Mouse (Mus musculus) heart, adult 9 months (tissue): ENCODE data around the gene Olfr640.

Source experiments
- DNase-seq, 2 experiments: peaks; one replicate each; pipeline ENCODE4 v3.0.0; 2022; ENCODE audit warnings: low spot score in 2 of 2

Gene Olfr640

DNA sequence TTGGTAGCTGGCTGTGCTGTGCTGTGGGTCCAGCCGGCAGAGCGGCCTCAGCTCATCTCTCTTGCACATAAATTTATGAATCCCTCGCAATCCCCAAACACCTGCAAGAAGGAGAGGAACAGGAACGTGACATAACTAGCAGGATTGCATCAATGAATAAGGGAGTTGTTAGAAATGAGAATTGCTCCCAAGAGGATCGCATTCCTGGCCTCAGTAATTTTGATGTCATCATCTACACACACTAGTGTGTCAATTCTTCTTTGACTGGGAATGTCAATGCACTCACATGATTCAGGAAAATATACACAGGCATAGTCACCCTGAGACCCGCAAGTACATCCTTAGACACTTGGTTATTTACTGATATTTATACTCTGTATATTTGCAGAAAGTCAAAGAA is at the start of gene Olfr640:
Gene Olfr640 (minus strand): TSS at position 101 of the 400 bp plus-strand sequence.
- DNase-seq = no peak

DNA sequence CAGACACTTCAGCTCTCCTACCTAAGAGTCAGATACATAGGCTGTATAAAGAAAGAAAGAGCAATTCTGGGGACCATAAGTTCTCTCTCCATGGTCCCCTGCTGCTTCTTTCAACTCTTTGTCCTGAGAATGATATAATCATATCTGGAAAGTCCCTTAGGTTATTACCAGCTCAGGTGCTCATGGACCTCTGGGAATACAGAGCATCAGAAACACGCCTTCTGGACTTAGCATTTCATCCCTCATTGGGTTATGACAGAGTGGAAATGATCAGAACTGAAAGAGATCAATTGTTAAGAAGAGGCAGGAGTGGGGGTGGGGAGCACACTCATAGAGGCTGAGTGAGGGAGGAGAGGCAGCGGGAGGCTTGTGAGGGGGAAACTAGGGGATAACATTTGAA is 46.4 kb upstream of the Olfr640 start, which contains the start of gene Olfr644:
Gene Olfr644 (minus strand): TSS at position 101 of the 400 bp plus-strand sequence.
- DNase-seq = no peak

DNA sequence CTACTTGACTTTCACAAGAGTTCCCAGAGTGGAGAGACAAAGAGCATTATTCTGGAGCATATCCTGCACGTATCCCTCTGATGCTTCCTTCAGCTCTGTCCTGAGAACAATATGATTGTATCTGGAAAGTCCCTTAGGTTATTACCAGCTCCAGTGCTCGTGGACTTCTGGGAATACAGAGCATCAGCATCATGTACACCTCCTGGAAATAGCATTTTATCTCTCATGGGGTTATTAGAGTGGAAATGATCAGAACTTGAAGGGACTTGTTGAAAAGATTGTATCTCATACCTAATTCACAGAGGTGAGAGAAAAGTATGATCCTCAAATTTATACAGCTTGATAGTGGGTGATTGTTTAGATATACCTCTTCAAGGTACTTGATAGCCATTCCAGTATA is 36.0 kb upstream of the Olfr640 start, which contains the start of gene 4930516K23Rik:
Gene 4930516K23Rik (minus strand): TSS at position 101 of the 400 bp plus-strand sequence.
- no peak for DNase-seq

DNA sequence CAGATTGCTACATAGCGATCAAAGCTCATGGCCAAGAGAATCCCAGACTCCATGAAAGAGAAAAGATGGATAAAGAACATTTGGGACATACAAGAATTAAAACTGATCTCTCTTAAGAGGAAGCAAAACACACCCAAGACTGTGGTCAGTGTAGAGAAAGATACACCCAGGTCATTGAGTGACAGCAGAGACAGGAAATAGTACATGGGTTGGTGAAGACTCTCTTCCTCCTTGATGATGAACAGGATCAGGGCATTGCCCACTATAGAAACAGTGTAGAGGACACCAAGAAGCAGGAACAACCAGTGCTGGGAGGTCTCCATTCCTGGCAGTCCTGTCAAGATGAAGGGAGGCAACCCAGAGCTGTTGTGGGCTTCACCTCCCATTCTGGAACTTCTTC is 33.8 kb upstream of the Olfr640 start:
- DNase-seq = no peak

DNA sequence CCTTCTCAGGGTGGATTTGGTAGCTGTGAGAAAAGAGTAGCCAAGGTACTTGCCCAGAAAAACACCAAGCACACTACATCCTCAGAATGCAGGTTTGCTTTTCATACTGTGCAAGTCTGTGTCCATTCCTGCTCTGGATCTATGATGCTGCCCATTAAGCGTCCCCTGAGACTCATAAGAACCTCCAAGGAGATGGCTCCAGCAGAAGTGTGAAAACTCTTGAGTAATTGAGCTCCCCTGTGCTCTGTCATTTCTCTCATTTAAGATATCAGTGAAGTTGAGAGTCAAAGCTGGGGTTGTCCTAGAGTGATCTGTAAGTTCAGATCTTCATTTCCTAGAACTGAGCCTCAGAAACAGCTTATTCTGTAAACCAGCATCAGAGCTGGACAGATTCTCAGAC is 27.2 kb upstream of the Olfr640 start, which contains the start of gene Olfr642:
Gene Olfr642 (minus strand): TSS at position 101 of the 400 bp plus-strand sequence.
- no peak for DNase-seq

DNA sequence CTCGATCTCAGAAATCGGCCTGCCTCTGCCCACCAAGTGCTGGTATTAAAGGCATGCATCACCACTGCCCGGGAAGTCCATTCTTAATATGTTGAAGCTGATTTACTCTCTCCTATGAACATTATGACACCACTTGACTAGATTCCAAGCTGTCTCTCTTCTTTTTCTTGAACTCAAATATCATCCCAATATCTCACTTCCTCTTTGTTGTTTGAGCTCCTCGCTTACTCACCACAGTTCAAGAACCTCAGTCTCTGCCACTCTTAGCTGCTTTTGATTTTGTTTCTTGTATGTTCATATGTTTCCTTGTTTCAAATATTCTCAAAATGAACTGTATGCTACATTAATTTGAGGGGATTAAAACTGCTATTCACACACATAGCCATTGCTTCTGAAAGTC is 25.4 kb upstream of the Olfr640 start:
- DNase-seq = no peak

DNA sequence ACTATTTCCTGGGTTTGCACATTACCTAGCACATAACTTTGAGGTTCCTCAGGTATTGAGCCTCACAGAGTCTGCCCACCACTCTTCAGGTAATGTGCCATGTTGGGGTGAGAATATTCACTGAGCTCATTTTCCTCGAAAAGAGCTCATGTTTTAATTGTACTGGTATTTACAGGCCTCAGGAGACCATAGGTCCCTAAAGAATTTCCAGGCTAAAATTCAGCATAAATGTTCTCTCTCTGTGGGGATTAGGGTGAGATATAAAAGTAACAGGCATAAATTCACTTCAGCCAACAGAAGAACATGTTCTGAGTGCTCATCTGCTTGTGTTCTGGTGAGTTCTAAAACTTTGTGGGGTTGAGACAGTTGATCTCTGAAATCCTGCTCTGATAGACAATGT is 9.8 kb upstream of the Olfr640 start, which contains the start of gene Olfr641:
Gene Olfr641 (plus strand): TSS at position 301 of the 400 bp plus-strand sequence.
- DNase-seq = no peak

DNA sequence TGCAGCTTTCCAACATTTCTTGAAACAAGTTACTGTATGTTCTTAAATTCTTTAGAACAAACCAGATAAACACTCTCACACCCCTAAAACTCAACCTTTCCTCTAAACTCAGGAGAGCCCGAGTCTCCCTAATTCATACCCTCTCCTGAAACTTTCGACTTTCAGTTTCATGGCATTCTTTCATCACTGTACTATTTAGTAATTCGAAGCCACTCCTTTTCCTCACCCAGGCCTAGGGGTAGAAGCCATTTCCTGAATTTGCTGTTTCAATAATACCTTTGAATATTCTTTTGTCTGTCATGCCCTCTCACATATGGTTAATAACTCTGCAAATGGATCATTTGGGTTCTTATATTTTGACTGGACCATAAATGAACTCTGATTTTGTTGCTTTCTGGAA is 1.6 kb upstream of the Olfr640 start:
- DNase-seq = no peak

DNA sequence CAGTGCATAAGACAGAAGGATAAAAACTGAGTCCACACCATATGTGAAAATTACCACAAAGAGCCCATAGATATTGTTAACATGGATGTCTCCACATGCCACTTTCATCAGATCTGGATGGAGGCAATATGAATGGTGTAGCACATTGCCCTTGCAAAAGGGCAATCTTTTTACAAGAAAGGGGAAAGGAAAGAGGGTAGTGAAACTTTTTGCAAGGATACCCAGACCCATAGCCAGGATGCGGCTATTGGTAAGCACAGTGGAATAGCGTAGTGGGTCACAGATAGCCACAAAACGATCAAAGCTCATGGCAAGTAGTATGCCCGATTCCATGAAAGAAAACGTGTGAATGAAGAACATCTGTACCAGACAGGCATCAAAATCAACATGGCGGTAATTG is 3.7 kb downstream of the Olfr640 start:
- DNase-seq = no peak

DNA sequence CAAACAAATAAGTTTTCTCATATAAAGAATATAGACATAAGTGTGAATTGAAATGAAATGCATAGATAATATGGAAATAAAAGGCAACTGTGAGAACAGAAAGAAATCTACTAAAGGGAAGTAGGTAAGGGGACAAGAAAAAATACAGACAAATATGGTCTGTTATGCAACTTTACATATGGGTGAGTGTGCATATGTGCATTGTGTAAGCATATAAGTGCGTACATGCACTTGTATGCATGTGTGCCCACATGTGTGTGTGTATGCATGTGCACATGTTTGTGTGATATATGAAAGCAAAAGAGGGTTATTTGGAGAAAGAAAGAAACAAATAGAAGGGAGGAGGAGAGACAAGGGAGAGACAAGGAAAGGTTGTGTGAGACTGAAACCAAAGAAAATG is 6.4 kb downstream of the Olfr640 start:
- no peak for DNase-seq

DNA sequence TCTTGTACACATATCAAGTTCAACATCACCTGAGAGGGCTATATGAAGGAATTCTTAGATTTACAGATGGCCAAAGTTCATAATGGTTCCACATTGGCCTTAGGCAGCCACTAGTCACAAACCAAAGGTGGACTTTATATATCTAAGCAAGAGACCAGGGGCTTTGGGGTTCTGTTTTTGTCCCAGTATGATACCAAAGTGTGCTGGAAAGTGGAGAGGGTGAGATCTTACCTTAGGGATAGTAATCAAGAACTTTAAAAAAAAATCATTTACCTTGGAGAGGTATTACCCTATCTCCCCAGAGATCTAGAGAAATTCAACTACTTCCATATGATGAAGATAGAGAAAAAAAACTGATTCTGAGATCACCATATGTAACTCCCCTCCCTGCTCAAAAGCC is 8.2 kb downstream of the Olfr640 start, which contains the start of gene Olfr639:
Gene Olfr639 (minus strand): TSS at position 101 of the 400 bp plus-strand sequence.
- no peak for DNase-seq

DNA sequence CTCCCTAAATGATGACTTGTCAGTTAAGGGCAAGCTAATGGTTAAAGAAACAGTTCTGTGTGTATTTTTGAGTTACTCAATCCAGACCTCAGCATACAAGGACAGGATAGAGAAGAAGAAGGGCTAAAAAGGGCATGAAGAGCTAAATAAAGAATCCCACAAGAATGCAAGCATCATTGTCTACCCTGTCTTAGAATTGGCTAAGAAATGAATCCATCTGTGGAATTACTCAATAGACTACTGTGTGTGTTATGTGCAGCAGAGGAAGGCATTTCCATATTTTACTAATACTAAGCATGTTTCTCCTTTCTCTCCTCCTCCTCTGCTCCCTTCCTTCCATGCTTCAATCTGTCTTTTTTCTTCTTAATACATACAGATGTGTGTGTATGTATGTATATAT is 26.2 kb downstream of the Olfr640 start:
- DNase-seq = no peak

DNA sequence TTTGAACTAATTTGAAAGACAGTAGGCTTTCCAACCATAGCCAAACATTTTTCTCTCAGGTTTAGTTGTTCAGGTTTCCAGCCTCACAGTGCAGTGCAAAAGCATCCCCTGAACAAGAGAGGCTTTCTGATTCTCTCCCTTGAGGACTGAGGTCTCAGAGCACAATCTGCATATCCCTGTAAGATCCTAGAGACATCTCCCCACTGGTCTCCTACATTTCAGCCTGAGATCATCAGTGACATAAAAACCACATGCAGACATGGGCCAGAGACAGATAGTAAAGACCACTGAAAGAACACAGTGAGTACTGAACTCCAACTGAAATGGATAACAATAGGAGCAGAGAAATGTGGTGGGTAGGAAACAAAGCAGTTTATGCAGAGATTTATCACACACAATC is 26.9 kb downstream of the Olfr640 start, which contains the start of gene Olfr638:
Gene Olfr638 (plus strand): TSS at position 301 of the 400 bp plus-strand sequence.
- DNase-seq = no peak

DNA sequence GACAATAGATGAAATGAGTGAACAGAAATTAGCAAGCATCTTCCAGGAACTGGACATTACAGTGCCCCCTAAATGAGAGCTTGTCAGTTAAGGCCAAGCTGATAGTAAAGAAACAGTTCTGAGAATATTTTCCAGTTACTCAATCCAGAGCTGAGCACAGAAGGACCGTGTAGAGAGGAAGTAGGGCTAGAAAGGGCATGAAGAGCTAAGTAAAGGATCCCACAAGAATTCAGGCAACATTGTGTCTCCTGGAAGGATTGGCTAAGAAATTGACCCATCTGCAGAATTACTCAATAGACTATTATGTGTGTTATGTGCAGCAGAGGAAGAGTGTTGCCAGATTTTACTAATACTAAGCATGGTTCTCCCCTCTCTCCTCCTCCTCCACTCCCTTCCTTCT is 53.6 kb downstream of the Olfr640 start:
- no peak for DNase-seq

DNA sequence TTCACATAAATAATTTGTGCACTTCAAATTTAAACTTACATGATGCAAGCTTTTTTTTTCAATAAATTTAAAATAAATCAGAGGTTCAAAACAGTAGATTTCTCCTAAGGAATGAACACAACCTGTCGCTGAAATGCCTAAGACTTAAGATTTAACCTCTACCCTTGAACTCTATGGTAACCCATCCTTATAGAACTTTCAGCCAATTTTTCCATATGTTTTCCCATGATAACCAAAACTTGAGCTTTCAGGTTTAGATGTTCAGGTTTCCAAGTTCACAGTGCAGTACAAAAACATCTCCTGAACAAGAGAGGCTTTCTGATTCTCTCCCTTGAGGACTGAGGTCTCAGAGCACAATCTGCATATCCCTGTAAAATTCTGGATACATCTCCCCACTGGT is 54.5 kb downstream of the Olfr640 start, which contains the start of gene Olfr635:
Gene Olfr635 (plus strand): TSS at position 301 of the 400 bp plus-strand sequence.
- no peak for DNase-seq
